Mouse (Mus musculus): ENCODE results near the gene Chst1. TPM values are rescaled to one million over a fixed set of nuclear protein-coding genes. Genes with fewer than 3 reads are reported as not detected.

The Chst1 gene
- total and polyA plus RNA-seq, 3 experiments, result not detected

DNA sequence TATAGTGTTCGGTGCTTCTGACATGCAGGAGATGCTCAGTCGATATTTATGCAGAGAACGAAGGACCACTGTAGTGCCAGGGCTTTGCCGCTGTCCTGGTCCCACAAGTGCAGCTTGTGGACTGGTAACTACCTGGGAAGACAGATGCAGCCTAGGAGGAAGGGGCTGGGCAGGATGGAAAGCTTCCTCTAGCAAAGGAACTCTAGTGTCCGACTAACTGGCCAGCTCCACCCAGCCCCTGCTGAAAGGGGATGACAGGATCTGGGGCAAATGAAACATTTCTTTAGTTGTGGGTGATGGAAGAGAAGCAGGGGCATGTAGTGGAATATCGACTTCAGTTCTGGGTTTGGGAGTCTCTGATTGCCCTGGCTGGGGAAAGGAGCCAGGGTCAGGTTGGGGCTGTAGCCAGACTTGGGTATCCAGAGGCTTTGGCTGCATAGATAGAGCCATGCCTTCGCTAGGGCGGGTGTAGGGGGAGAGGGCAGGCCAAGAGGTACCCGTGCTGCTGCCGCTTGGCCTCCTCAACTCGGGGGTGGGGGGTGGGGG, 493 bp upstream of the Chst1 start:
- no peak overlapping the region for H3K4me2 ChIP-seq (ENCODE audit: insufficient read depth, low read depth, poor library complexity, severe bottlenecking)
- dilution Hi-C loops (cut with MboI; ENCODE audit: extremely low pct_ligation_motif_present, extremely low pct_unique_long_range_greater_than_20kb, low sequenced_read_pairs) (no loop called here), in situ Hi-C loops (cut with MboI; ENCODE audit: low pct_ligation_motif_present, low pct_unique_long_range_greater_than_20kb, low sequenced_read_pairs) (no loop called here)
- no peak for TF ChIP-seq JUN (IDR thresholded peaks at IDR 0.05; ENCODE audit: insufficient read depth, low read depth, low read length)
- TF ChIP-seq RCOR1 (conservative IDR thresholded peaks at IDR 0.05; ENCODE audit: low read depth, low read length), result no peak
- TF ChIP-seq USF1 (IDR thresholded peaks at IDR 0.05; ENCODE audit: low read depth, low read length), result no peak
- H3K4me3 ChIP-seq (replicated peaks in 1 of 3; ENCODE audit: low read depth in 2 of 3, low read length in 2 of 3, poor library complexity in 1 of 3), result no peak overlapping the region
- H3K9ac ChIP-seq (ENCODE audit: insufficient read depth, low read depth), result no peak overlapping the region
- H3K27me3 ChIP-seq (replicated peaks), result peaks cover 96% of the 10 kb centered on the region
- no peak overlapping the region for H3K27ac ChIP-seq (ENCODE audit: insufficient read depth, low read depth)
- no peaks in the 10 kb centered on the region for H3K79me2 ChIP-seq (replicated peaks; ENCODE audit: control insufficient read depth, extremely low read depth, insufficient read depth, poor library complexity, severe bottlenecking)
- no peak for DNase-seq (ENCODE audit: extremely low read depth)
- no peaks in the 10 kb centered on the region for H3K9me3 ChIP-seq (replicated peaks; ENCODE audit: low read length)
- no peaks in the 10 kb centered on the region for H3K36me3 ChIP-seq (replicated peaks in 1 of 2; ENCODE audit: control insufficient read depth in 1 of 2, insufficient read depth in 1 of 2, low read length in 1 of 2)
- 0 out of 4 replicates have a peak, but pooled peaks cover 0 to 5% of the 10 kb centered on the region in 2 experiments for H3K4me1 ChIP-seq (ENCODE audit: control insufficient read depth in 1 of 2, insufficient read depth in 2 of 2)

DNA sequence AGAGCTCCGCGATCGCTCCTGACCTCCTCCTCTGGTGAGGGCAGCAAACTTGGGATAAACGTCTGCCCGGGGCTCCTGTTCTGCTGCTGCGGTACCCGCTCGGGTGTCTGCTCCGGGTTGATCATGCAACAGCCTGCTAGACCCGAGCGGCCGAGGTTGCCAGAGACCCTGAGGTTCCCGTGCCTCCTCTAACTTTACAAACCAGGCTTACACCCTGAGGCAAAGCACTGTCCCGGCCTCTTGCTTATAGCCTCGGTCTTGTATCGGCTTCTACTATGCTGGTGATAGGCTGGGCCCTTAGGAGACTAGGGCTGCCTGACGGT, 802 bp downstream of the Chst1 start:
- no peak for TF ChIP-seq UBTF (IDR thresholded peaks at IDR 0.05; ENCODE audit: low read depth, low read length)
- no peak for TF ChIP-seq ZC3H11A (IDR thresholded peaks at IDR 0.05; ENCODE audit: low read depth, low read length)
- no peak for TF ChIP-seq POLR2A (IDR thresholded peaks at IDR 0.05; ENCODE audit: low read depth, low read length)
- no peak for TF ChIP-seq MAZ (IDR thresholded peaks at IDR 0.05; ENCODE audit: low read depth, low read length)
- TF ChIP-seq HCFC1 (IDR thresholded peaks at IDR 0.05; ENCODE audit: low read depth, low read length), result no peak
- no peak for TF ChIP-seq USF1 (IDR thresholded peaks at IDR 0.05; ENCODE audit: low read depth, low read length)
- no peak for TF ChIP-seq E2F4 (IDR thresholded peaks at IDR 0.05; ENCODE audit: insufficient replicate concordance, low read depth, low read length)
- TF ChIP-seq RAD21 (IDR thresholded peaks at IDR 0.05; ENCODE audit: low read depth, low read length), result no peak
- TF ChIP-seq CTCF (conservative IDR thresholded peaks at IDR 0.05 in 1 of 2, IDR thresholded peaks at IDR 0.05 in 1 of 2; ENCODE audit: low read depth in 2 of 2, low read length in 2 of 2), result no peak
- no peak for TF ChIP-seq RCOR1 (conservative IDR thresholded peaks at IDR 0.05; ENCODE audit: low read depth, low read length)
- TF ChIP-seq ZKSCAN1 (IDR thresholded peaks at IDR 0.05; ENCODE audit: borderline replicate concordance, low read depth, low read length), result no peak
- no peak for TF ChIP-seq MYC (IDR thresholded peaks at IDR 0.05; ENCODE audit: low read depth, low read length)
- TF ChIP-seq MXI1 (IDR thresholded peaks at IDR 0.05; ENCODE audit: low read depth, low read length), result no peak
- no peak for TF ChIP-seq MAX (IDR thresholded peaks at IDR 0.05; ENCODE audit: low read length)
- no peak for TF ChIP-seq POLR2AphosphoS2 (IDR thresholded peaks at IDR 0.05; ENCODE audit: low read depth, low read length)
- TF ChIP-seq JUN (IDR thresholded peaks at IDR 0.05; ENCODE audit: insufficient read depth, low read depth, low read length), result no peak
- Histone ChIP-seq H3K4me3 (replicated peaks in 1 of 3; ENCODE audit: low read depth in 2 of 3, low read length in 2 of 3, poor library complexity in 1 of 3) (no peak overlapping the region), H3K4me2 (ENCODE audit: insufficient read depth, low read depth, poor library complexity, severe bottlenecking) (no peak overlapping the region), H3K27ac (ENCODE audit: insufficient read depth, low read depth) (no peak overlapping the region), H3K9ac (ENCODE audit: insufficient read depth, low read depth) (no peak overlapping the region), H3K9me3 (replicated peaks; ENCODE audit: low read length) (no peaks in the 10 kb centered on the region), H3K79me2 (replicated peaks; ENCODE audit: control insufficient read depth, extremely low read depth, insufficient read depth, poor library complexity, severe bottlenecking) (no peaks in the 10 kb centered on the region), H3K27me3 (replicated peaks) (peaks cover 95% of the 10 kb centered on the region), H3K4me1 (ENCODE audit: control insufficient read depth in 1 of 2, insufficient read depth in 2 of 2) (0 out of 4 replicates have a peak, but pooled peaks cover 0 to 4% of the 10 kb centered on the region in 2 experiments), H3K36me3 (replicated peaks in 1 of 2; ENCODE audit: control insufficient read depth in 1 of 2, insufficient read depth in 1 of 2, low read length in 1 of 2) (no peaks in the 10 kb centered on the region)
- in situ Hi-C loops (cut with MboI; ENCODE audit: low pct_ligation_motif_present, low pct_unique_long_range_greater_than_20kb, low sequenced_read_pairs) (no loop called here), dilution Hi-C loops (cut with MboI; ENCODE audit: extremely low pct_ligation_motif_present, extremely low pct_unique_long_range_greater_than_20kb, low sequenced_read_pairs) (no loop called here)
- DNase-seq (ENCODE audit: extremely low read depth), result no peak
